Mouse (Mus musculus) T-cell, adult 66 days (primary cell): Measurements from ENCODE around the gene Nthl1. TPM values are rescaled to one million over a fixed set of nuclear protein-coding genes. Genes with fewer than 3 reads are reported as not detected.

ENCODE experiments used
- total RNA-seq, 2 experiments: library from RNA; stranded (reverse); gene quantifications; 3 replicates in 1 of 2; 4 replicates in 1 of 2; pipeline ENCODE4 v1.2.4; 2023

Gene Nthl1
- total RNA-seq: 1 to 10 TPM; 4.3 to 5.2 TPM

DNA sequence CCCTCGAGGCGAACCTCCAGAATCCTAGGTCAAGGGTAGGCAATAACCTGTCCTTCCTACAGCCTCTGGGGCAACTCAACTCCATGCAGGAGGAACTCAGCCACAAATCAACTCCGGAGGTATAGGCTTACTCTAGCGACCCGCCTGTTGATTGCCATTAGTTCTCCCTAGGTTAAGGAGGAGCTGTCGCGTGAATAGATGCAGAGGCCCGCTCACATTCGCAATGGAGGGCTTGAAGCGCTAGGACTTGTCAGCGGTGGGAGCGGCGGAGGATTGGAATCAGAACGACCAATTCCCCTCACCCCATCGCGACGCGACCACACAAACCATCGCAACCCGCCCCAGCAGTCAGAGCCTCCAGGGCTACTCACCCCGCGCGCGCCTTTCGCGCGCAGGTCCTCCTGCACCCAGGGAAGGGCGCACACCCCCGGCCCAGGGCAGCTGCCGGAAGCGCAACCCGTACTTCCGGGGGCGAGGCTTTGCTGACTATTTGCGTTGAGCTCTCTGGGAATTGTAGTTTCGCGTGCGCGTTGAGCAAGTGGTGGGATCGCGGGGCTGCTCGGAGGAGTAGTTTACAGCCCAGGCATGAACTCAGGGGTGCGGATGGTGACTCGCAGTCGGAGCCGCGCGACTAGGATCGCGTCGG is at the start of gene Nthl1, which contains the start of gene Tsc2:
Nthl1 (plus strand) TSS at position 514 of the 646 bp plus-strand sequence.
Tsc2 (minus strand) TSS at position 464 of the 646 bp plus-strand sequence.

DNA sequence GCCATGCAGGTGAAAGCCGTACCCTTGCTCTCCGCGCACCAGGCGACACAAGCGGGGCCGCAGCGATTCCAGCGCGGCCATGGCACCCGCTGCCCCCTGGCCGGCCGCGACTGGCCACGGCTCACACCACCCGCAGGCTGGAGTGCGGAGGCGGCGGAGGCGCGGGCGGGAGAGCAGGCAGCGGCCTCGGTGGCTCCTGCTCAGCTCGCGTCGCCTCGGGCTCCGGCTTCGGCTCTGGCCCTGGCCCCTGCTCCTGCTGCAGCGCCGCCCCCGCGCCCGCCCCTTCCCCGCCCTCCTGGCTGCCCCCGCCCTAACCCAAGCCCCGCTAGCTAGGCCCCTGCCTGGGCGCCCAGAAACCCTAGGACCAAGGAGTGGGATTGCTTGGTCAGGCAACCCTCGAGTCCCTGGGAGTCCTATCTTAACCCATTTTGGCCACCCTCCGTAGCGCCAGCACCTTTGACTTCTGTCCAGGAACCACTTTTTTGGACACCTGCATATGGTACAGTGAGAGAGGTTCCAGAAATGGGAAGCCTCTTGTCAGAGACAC is 17.7 kb downstream of the Nthl1 start, which contains the start of gene Slc9a3r2:
Slc9a3r2 (minus strand) TSS at position 258 of the 547 bp plus-strand sequence.

DNA sequence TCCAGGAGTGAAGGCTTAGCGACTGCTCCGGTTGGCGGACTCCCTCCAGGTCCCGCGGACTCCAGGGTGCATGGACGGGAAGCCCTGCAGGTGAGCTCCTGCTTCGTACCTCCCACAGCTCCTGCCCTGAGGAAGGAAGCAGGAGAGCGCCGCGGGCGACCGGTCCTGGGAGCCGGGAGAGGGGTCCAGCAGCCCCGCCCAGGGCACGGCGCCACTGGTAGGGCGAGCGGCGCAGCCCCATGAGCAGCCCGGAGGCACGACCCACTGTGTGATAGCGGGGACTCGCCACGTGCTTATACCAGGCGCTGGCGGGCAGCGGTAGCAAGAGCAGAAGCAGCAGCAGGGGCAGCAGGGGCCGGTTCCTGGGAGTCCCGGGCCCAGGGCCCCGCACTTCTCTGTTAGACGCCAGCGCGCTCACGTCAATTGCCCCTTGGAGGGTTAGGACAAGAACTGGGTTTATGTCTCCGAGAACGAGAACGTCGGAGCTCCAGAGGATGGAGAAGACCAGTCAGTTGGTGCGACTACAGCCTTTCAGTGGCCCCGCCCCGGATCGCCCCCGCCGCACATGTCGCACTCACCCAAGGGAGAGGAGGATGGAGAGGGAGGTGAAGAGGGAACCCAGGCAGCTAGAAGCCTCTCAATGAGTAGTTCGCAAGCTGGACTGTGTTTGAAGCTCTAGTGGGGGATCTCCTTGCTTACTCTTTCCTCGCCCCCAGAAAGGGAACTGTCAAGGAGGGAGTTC is 25.7 kb downstream of the Nthl1 start, which contains the start of gene Npw:
Npw (minus strand) TSS at position 441 of the 742 bp plus-strand sequence.

DNA sequence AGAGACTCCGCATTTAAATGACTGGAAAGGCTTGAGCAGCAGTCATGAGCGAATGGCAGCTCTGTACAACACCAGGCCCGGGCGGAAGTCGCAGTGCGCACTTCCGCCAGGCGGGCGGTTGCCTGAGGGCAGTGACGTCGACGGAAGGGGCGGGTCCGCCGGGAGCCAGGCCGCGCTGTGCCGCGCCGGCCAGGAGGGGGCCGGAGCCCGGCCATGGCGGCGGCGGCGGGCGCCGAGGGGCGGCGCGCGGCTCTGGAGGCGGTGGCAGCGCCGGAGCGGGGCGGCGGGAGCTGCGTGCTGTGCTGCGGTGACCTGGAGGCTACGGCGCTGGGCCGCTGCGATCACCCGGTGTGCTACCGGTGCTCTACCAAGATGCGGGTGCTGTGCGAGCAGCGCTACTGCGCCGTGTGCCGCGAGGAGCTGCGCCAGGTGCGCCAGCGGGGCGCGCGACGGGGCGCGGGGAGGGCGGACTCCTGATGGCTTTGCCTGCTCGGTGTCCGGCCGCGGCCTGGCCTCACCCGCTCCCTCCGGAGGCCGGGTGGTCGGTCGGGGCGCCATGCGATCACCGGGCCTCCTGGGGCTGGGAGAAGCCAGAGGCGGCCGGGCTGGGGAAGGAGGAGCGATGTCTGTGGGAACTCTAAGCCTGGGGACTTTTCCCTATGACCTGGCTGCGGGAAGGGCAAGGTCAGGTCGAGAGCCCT is 37.2 kb downstream of the Nthl1 start, which contains the start of gene Zfp598:
Zfp598 (plus strand) TSS at position 143 of the 701 bp plus-strand sequence.

Other genes with a start within 250 kb of the Nthl1 start
- 100 to 1,000 TPM; 153 to 159 TPM for gene Rnps1, start 218.1 kb upstream of the Nthl1 start, total RNA-seq
- 10 to 100 TPM; 17.3 to 17.4 TPM for gene Eci1, start 206.0 kb upstream of the Nthl1 start, total RNA-seq
- gene Dnase1l2, start 189.6 kb upstream of the Nthl1 start, total RNA-seq: 1 to 10 TPM; 5.6 to 6.0 TPM
- gene E4f1, start 162.4 kb upstream of the Nthl1 start, total RNA-seq: 10 to 100 TPM; 64.4 to 88.9 TPM
- 10 to 100 TPM; 15.5 to 17.4 TPM for gene Pgp, start 162.3 kb upstream of the Nthl1 start, total RNA-seq
- gene Bricd5, start 158.8 kb upstream of the Nthl1 start, total RNA-seq: 1 to 10 TPM in 1 of 2 experiments, under 1 TPM in 1; 0.76 to 1.2 TPM
- gene Mlst8, start 153.6 kb upstream of the Nthl1 start, total RNA-seq: 10 to 100 TPM; 27.6 to 29.2 TPM
- gene Caskin1, start 144.1 kb upstream of the Nthl1 start, total RNA-seq: not detected
- 100 to 1,000 TPM; 162 to 172 TPM for gene Traf7, start 104.7 kb upstream of the Nthl1 start, total RNA-seq
- 1 to 10 TPM; 1.8 to 2.0 TPM for gene Rab26, start 98.5 kb upstream of the Nthl1 start, total RNA-seq
- 100 to 1,000 TPM; 103 to 104 TPM for gene Pkd1, start 82.8 kb upstream of the Nthl1 start, total RNA-seq
- 10 to 100 TPM; 58.4 to 76.0 TPM for gene Tsc2, start 50 bp upstream of the Nthl1 start, total RNA-seq
- not detected for gene Slc9a3r2, start 17.6 kb downstream of the Nthl1 start, total RNA-seq
- not detected for gene Npw, start 25.8 kb downstream of the Nthl1 start, total RNA-seq
- 10 to 100 TPM; 63.7 to 67.1 TPM for gene Zfp598, start 37.0 kb downstream of the Nthl1 start, total RNA-seq
- under 1 TPM in 1 of 2 experiments, not detected in 1; 0.47 TPM for gene Syngr3, start 57.3 kb downstream of the Nthl1 start, total RNA-seq
- gene Gfer, start 63.5 kb downstream of the Nthl1 start, total RNA-seq: 10 to 100 TPM; 20.5 to 22.8 TPM
- 1 to 10 TPM; 2.4 to 5.0 TPM for gene Noxo1, start 63.6 kb downstream of the Nthl1 start, total RNA-seq
- gene Tbl3, start 75.0 kb downstream of the Nthl1 start, total RNA-seq: 10 to 100 TPM; 27.4 to 33.3 TPM
- not detected for gene Rnf151, start 85.4 kb downstream of the Nthl1 start, total RNA-seq
- 1,000 to 10,000 TPM; 1,514 to 1,529 TPM for gene Rps2, start 85.4 kb downstream of the Nthl1 start, total RNA-seq
- 10 to 100 TPM; 64.9 to 73.3 TPM for gene Ndufb10, start 91.8 kb downstream of the Nthl1 start, total RNA-seq
- under 1 TPM in 1 of 2 experiments, not detected in 1; 0.56 TPM for gene Rpl3l, start 95.1 kb downstream of the Nthl1 start, total RNA-seq
- 10 to 100 TPM; 29.5 to 43.8 TPM for gene Msrb1, start 104.0 kb downstream of the Nthl1 start, total RNA-seq
- gene Hs3st6, start 120.3 kb downstream of the Nthl1 start, total RNA-seq: not detected
- not detected for gene Meiob, start 171.6 kb downstream of the Nthl1 start, total RNA-seq
- gene Hagh, start 207.5 kb downstream of the Nthl1 start, total RNA-seq: 10 to 100 TPM; 27.1 to 30.0 TPM
- gene Fahd1, start 217.7 kb downstream of the Nthl1 start, total RNA-seq: 1 to 10 TPM; 1.6 to 2.0 TPM
- 1 to 10 TPM; 1.0 to 1.2 TPM for gene Igfals, start 233.3 kb downstream of the Nthl1 start, total RNA-seq